ENCODE assay signal across 15 mouse cellular contexts in the genomic region with DNA sequence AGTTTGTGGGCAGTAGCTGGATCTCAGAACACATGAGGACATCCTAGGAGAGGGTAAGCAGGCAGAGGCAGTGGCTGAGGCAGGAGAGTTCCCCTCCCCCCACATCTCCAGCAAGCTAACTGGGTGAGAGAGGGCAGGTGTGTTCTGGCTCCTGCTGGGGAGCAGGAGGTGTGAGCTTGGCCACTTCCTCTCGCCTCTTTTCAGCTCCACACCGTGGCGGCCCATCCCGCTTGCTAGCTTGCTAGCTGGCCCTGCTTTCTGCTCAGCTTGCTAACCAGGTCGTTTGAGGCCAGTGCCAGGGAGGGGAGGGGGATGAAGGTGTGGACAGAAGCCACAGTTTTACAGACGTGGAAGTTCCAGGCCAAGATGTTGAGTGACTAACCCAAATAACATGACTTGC. TPM values are rescaled to one million over a fixed set of nuclear protein-coding genes. Genes with fewer than 3 reads are reported as not detected.
A peak's percentile ranks its signal among the peaks of the same experiment; 100 is the strongest.
DNase-seq lines count a peak whose midpoint lies in the region; ATAC-seq lines count a peak whose summit lies in the region.
"Had no signal": no experiment of that assay in that cellular context is flagged by ENCODE, and none has a peak within 500 bp of the region (broad histone marks: within the 10 kb centered on the region; RNA-seq: fewer than 3 reads in every experiment).

No protein-coding gene starts in this region.

- 0 out of 2 replicates have a peak overlapping the region, but pooled peaks have one; percentile 12 for H3K9ac ChIP-seq in limb, embryonic 12.5 days (replicated peaks)
- H3K9ac ChIP-seq: hindbrain, embryonic 15.5 days; liver, embryonic 14.5 days; midbrain, embryonic 13.5 days had no signal

- peaks cover 20% of the 10 kb centered on the region for H3K4me1 ChIP-seq in limb, embryonic 12.5 days (replicated peaks)
- peaks cover 13% of the 10 kb centered on the region; the same call in 1 of the 2 replicates for H3K4me1 ChIP-seq in heart, embryonic 10.5 days

- no peaks in the 10 kb centered on the region for H3K36me3 ChIP-seq in limb, embryonic 12.5 days
- no peaks in the 10 kb centered on the region for H3K36me3 ChIP-seq in heart, embryonic 10.5 days
- H3K36me3 ChIP-seq: hindbrain, embryonic 15.5 days; midbrain, embryonic 13.5 days had no signal

- peak; percentile 4 for DNase-seq in kidney, postnatal 14 days
- no peak for DNase-seq in kidney, adult 11 months
- peak; percentile 44 to 50 for DNase-seq in cerebellum, adult 18-20 months
- DNase-seq in liver = no peak
- no peak for DNase-seq in heart, embryonic 10.5 days (ENCODE audit: low spot score)
- DNase-seq in spleen, adult 18-20 months = no peak
- DNase-seq: adrenal gland, postnatal 14 days; lung, postnatal 36 days had no signal

- H3K9me3 ChIP-seq in limb, embryonic 12.5 days = no peaks in the 10 kb centered on the region
- no peaks in the 10 kb centered on the region for H3K9me3 ChIP-seq in heart, embryonic 10.5 days
- H3K9me3 ChIP-seq: hindbrain, embryonic 15.5 days; midbrain, embryonic 13.5 days had no signal

- H3K4me2 ChIP-seq in limb, embryonic 12.5 days = no peak overlapping the region
- H3K4me2 ChIP-seq: hindbrain, embryonic 15.5 days; midbrain, embryonic 13.5 days had no signal

- no peak for ATAC-seq in limb, embryonic 12.5 days (ENCODE audit: insufficient number of reproducible peaks, insufficient read depth, low FRiP score, low TSS enrichment, low read depth)
- ATAC-seq: midbrain, embryonic 13.5 days had no signal

- WGBS in limb, embryonic 12.5 days = 12% methylated on average over 6 of the region's 6 CpGs
- WGBS in heart, embryonic 10.5 days = 28% methylated on average over 6 of the region's 6 CpGs

- H3K4me3 ChIP-seq in limb, embryonic 12.5 days (replicated peaks) = no peak overlapping the region
- H3K4me3 ChIP-seq in heart, embryonic 10.5 days = no peak overlapping the region
- H3K4me3 ChIP-seq: hindbrain, embryonic 15.5 days; midbrain, embryonic 13.5 days had no signal

- no peak overlapping the region for H3K27ac ChIP-seq in limb, embryonic 12.5 days
- no peak overlapping the region; the same call in 1 of the 2 replicates for H3K27ac ChIP-seq in heart, embryonic 10.5 days
- H3K27ac ChIP-seq: hindbrain, embryonic 15.5 days; liver, embryonic 14.5 days; midbrain, embryonic 13.5 days had no signal

- peaks cover 36% of the 10 kb centered on the region for H3K27me3 ChIP-seq in limb, embryonic 12.5 days
- H3K27me3 ChIP-seq in heart, embryonic 10.5 days (ENCODE audit: insufficient read depth, poor library complexity, severe bottlenecking) = peaks cover 100% of the 10 kb centered on the region
- H3K27me3 ChIP-seq: hindbrain, embryonic 15.5 days had no signal

RNA-seq across cellular contexts. Expression of a gene that starts 3.2 kb away (rescaled TPM):
- polyA plus RNA-seq in limb, embryonic 12.5 days (2016; fragmentation: Nextera tagmentation; extraction: Ambion mirVana) = 0.20 and 0.24 TPM in 2 replicates
- polyA plus RNA-seq in heart, embryonic 10.5 days (2016; fragmentation: Nextera tagmentation; extraction: Ambion mirVana) = 0.59 and 0.68 TPM in 2 replicates
- polyA plus RNA-seq: kidney, embryonic 14.5 days; liver, embryonic 14.5 days had no signal

RNA-seq across cellular contexts. Expression of a gene that starts 47.7 kb away (rescaled TPM):
- polyA plus RNA-seq in limb, embryonic 12.5 days (2016; fragmentation: Nextera tagmentation; extraction: Ambion mirVana) = not detected in 2 replicates
- polyA plus RNA-seq in heart, embryonic 10.5 days (2016; fragmentation: Nextera tagmentation; extraction: Ambion mirVana) = 0.15 TPM in 1 of 2 replicates, not detected in the other
- polyA plus RNA-seq: heart, embryonic 14.5 days; hindbrain, embryonic 15.5 days; liver, embryonic 14.5 days; midbrain, embryonic 13.5 days; stomach, embryonic 14.5 days had no signal

RNA-seq across cellular contexts. Expression of a gene that starts 56.6 kb away (rescaled TPM):
- 18.6 and 20.2 TPM in 2 replicates for polyA plus RNA-seq in limb, embryonic 12.5 days (2016; fragmentation: Nextera tagmentation; extraction: Ambion mirVana)
- polyA plus RNA-seq in heart, embryonic 10.5 days (2016; fragmentation: Nextera tagmentation; extraction: Ambion mirVana) = 11.8 and 13.7 TPM in 2 replicates

RNA-seq across cellular contexts. Expression of a gene that starts 59.4 kb away (rescaled TPM):
- not detected in 2 replicates for polyA plus RNA-seq in limb, embryonic 12.5 days (2016; fragmentation: Nextera tagmentation; extraction: Ambion mirVana)
- 3.5 and 5.3 TPM in 2 replicates for polyA plus RNA-seq in heart, embryonic 10.5 days (2016; fragmentation: Nextera tagmentation; extraction: Ambion mirVana)

Comparison
In these comparisons a context has a peak if more than half of its experiments do, and no peak if none do; other contexts are left out.
1. DNase-seq: peak in kidney, postnatal 14 days (single experiment) and cerebellum, adult 18-20 months (2 of 2); none in kidney, adult 11 months (single experiment), liver (single experiment), heart, embryonic 10.5 days (single experiment) and spleen, adult 18-20 months (0 of 2).